Mouse (Mus musculus) thymus, adult 2 months (tissue): ENCODE data around the gene Tuba3b.

ENCODE experiments used
- CTCF ChIP-seq: fragments of 200-500 bp; IDR thresholded peaks from 2 replicates; pipeline ENCODE4 v1.5.1; 2012; ENCODE audit warnings: mild to moderate bottlenecking, control low read depth, low read length, moderate library complexity, borderline replicate concordance; ENCODE audit not compliant: control insufficient read depth, poor library complexity, insufficient read depth; ENCODE audit errors: extremely low read depth
- POLR2A ChIP-seq: fragments of 200-500 bp; IDR thresholded peaks from 2 replicates; pipeline ENCODE4 v1.6.1; 2012; ENCODE audit warnings: mild to moderate bottlenecking, low read length, control low read depth, moderate library complexity; ENCODE audit not compliant: control insufficient read depth, poor library complexity, insufficient read depth; ENCODE audit errors: extremely low read depth

DNA sequence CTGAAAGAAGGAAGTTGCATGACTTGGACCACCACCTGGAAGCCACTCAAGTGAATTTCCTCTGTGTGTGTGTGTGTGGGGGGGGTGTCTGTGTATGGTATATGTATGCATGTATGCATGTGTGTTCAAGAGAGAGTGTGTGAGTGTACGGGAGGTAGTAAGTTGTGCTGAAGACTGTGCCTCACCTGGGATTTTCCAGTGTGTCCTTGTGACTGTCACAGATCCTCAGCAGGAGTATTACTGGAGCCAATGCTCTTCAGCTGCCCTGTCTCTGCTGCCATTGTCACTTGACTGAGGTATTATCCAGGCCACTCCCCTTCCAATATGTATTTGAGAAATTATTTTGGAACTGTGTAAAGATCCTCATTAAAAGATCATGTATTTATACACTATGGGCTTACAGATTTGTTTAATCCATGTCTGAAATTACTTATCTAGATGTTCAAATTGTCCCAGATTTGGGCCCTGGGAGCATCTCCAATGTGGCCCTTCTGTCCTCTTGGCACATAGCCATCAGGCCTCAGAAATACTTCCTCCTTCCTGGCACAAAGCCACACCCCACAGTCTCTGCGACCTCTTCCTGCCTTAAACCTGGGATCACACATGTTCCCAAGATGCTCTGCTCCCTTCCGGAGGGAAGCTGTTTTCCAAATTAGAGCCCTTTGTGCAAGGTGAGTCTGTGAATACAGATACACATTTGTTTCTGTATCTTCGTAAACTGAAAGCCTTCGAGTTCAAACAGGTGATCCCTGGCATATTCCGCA is 42.1 kb upstream of the Tuba3b start:
- no peak for TF ChIP-seq POLR2A
- no peak for TF ChIP-seq CTCF
